Mouse (Mus musculus) small intestine, adult 2 months (tissue): ENCODE data around the gene H2-M5.

Experiments used
- CTCF ChIP-seq: fragments of 200-500 bp; IDR thresholded peaks from 2 replicates; pipeline ENCODE4 v1.5.1; 2012; ENCODE audit warnings: low read depth, mild to moderate bottlenecking, control low read depth, inconsistent platforms, low read length, moderate library complexity, mixed read lengths; ENCODE audit not compliant: insufficient replicate concordance, insufficient read length; ENCODE audit errors: extremely low read depth
- POLR2A ChIP-seq: fragments of 200-500 bp; IDR thresholded peaks from 2 replicates; pipeline ENCODE4 v1.6.1; 2012; ENCODE audit warnings: low read depth, mild to moderate bottlenecking, control low read depth, inconsistent platforms, low read length, moderate library complexity

- TF ChIP-seq CTCF = no peak
- no peak for TF ChIP-seq POLR2A
Observed at GRCm38 (mm10) chr17:36952631-36953030, 36.7 kb downstream of the H2-M5 start.
